Mouse (Mus musculus) heart, embryonic 11.5 days (tissue): ENCODE data around the gene Pram1. TPM values are rescaled to one million over a fixed set of nuclear protein-coding genes. Genes with fewer than 3 reads are reported as not detected.

ENCODE experiments used
- ATAC-seq: fragments of 200-750 bp; cut with Nextera tagmentation; replicated peaks from 2 replicates; pipeline ENCODE4 v1.8.0; 2017; ENCODE audit warnings: moderate library complexity; ENCODE audit not compliant: insufficient number of reproducible peaks, low FRiP score, low TSS enrichment
- H3K27ac ChIP-seq: fragments of 300-500 bp; sonication (generic); 2 replicates; pipeline ENCODE4 v1.5.1; 2014; ENCODE audit warnings: mild to moderate bottlenecking, low read depth, low read length
- H3K27me3 ChIP-seq: fragments of 300-500 bp; sonication (generic); 2 replicates; pipeline ENCODE4 v1.6.1; 2014; ENCODE audit warnings: mild to moderate bottlenecking, low read length, mixed read lengths; ENCODE audit not compliant: control insufficient read depth, insufficient read depth
- H3K36me3 ChIP-seq: fragments of 300-500 bp; sonication (generic); 2 replicates; pipeline ENCODE4 v1.6.1; 2014; ENCODE audit warnings: mild to moderate bottlenecking, low read length, moderate library complexity, mixed read lengths; ENCODE audit not compliant: control insufficient read depth, insufficient read depth
- H3K4me1 ChIP-seq: fragments of 300-500 bp; sonication (generic); 2 replicates; pipeline ENCODE4 v1.6.1; 2014; ENCODE audit warnings: low read length; ENCODE audit not compliant: control insufficient read depth, insufficient read depth
- H3K4me2 ChIP-seq: fragments of 300-500 bp; sonication (generic); 2 replicates; pipeline ENCODE4 v1.6.1; 2014; ENCODE audit warnings: mild to moderate bottlenecking, moderate library complexity
- H3K4me3 ChIP-seq: fragments of 300-500 bp; sonication (generic); 2 replicates; pipeline ENCODE4 v1.5.1; 2014; ENCODE audit warnings: low read depth, low read length
- H3K9ac ChIP-seq: fragments of 300-500 bp; sonication (generic); 2 replicates; pipeline ENCODE4 v1.6.1; 2014; ENCODE audit warnings: mild to moderate bottlenecking, low read depth, low read length, moderate library complexity
- H3K9me3 ChIP-seq: fragments of 300-500 bp; sonication (generic); replicated peaks from 2 replicates; pipeline ENCODE4 v1.6.1; 2016; ENCODE audit warnings: low read length; ENCODE audit not compliant: control insufficient read depth
- whole genome bisulfite sequencing: fragments of 180-500 bp; shearing (Covaris S2); extraction: QIAGEN DNeasy Blood & Tissue Kit; methylation state at CpG from one replicate; pipeline ENCODE4 v1.1.7; 2014; ENCODE audit not compliant: insufficient replicate concordance; 5-methylcytosine and 5-hydroxymethylcytosine counted together
- polyA plus RNA-seq: library from polyadenylated mRNA; unstranded; fragments of >200 nt; fragmentation: Nextera tagmentation; extraction: Ambion mirVana; gene quantifications from 2 replicates; pipeline ENCODE4 v1.2.1, GENCODE M21; 2014

Gene Pram1
- polyA plus RNA-seq, 1 experiment from 2014 or later, result 0.43 TPM

DNA sequence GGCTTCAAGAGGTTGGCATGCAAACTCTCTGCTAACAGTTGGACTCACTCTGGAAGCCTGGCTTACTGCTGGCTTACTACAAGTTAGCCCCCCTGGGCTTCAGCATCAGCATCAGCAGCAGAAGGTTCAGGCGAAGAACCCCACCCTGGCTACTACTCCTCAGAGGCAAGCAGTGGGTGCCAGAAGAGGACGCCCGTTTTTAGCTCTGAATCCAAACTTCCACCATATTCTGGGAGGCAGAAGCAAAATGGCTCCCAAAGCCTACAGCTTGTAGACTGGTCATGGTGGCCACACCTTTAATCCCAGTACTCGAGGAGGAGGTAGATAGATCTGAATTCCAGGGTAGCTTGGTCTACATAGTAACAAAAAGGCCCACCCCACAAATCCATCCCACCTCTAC lies 6.2 kb downstream of the Pram1 start:
- no peak for ATAC-seq
- Histone ChIP-seq H3K4me1 (0 out of 2 replicates have a peak, but pooled peaks cover 2% of the 10 kb centered on the region), H3K4me3 (no peak overlapping the region), H3K27ac (no peak overlapping the region), H3K36me3 (peaks cover 42% of the 10 kb centered on the region), H3K27me3 (no peaks in the 10 kb centered on the region), H3K9ac (no peak overlapping the region), H3K4me2 (no peak overlapping the region), H3K9me3 (no peaks in the 10 kb centered on the region)
- WGBS, result 83% methylated on average over 4 of the region's 4 CpGs

DNA sequence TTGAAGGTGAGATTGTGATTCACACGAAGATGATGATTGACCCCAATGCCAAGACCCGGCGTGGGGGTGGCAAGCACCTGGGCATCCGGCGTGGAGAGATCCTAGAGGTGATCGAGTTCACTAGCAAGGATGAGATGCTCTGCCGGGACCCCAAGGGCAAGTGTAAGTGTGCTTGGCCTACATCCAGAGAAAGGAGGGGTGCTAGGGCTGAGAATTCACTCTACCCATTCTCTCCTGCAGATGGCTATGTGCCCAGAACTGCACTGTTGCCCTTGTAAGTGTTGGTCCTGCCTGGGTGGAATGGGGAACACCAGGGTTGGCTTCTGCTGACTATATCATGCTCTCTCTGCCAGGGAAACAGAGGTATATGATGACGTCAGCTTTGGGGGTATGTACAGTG lies 7.2 kb downstream of the Pram1 start:
- peaks cover 52% of the 10 kb centered on the region for H3K36me3 ChIP-seq
- WGBS, result 96% methylated on average over 8 of the region's 8 CpGs
- H3K4me2 ChIP-seq, result no peak overlapping the region
- no peaks in the 10 kb centered on the region for H3K4me1 ChIP-seq
- no peak overlapping the region for H3K4me3 ChIP-seq
- H3K9me3 ChIP-seq, result no peaks in the 10 kb centered on the region
- ATAC-seq, result no peak
- no peaks in the 10 kb centered on the region for H3K27me3 ChIP-seq
- no peak overlapping the region for H3K27ac ChIP-seq
- H3K9ac ChIP-seq, result no peak overlapping the region

DNA sequence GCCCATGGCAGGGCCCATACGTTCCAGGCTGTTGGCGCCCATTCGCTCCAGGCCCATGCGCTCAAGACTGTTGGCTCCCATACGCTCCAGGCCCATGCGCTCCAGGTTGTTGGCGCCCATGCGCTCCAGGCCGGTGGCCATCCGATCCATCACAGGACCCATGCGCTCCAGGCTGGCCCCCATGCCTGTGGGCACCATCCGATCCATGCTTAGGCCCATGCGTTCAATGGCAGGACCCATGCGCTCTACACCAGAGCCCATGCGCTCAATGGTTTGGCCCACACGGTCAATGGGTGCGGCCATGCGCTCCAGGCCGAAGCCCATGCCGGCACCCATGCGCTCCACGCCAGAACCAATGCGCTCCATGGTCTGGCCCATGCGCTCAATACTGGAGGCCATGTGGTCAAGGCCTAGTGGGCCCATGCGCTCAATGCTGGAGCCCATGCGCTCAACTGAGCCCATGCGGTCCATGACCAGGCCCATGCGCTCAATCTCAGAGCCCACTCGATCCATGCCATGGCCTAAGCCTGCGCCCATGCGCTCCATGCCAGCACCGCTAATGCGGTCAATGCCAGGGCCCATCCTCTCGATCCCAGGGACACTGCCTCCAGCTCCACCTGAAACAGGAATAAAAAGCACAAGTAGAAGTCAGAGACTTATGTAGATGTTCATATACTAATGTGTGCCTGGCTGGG lies 12.1 kb downstream of the Pram1 start:
- WGBS, result 97% methylated on average over 34 of the region's 34 CpGs
- Histone ChIP-seq H3K27ac (no peak overlapping the region), H3K9me3 (no peaks in the 10 kb centered on the region), H3K4me3 (no peak overlapping the region), H3K9ac (no peak overlapping the region), H3K4me2 (no peak overlapping the region), H3K27me3 (no peaks in the 10 kb centered on the region), H3K4me1 (no peaks in the 10 kb centered on the region), H3K36me3 (peaks cover 57% of the 10 kb centered on the region)
- peak; percentile 36 for ATAC-seq

DNA sequence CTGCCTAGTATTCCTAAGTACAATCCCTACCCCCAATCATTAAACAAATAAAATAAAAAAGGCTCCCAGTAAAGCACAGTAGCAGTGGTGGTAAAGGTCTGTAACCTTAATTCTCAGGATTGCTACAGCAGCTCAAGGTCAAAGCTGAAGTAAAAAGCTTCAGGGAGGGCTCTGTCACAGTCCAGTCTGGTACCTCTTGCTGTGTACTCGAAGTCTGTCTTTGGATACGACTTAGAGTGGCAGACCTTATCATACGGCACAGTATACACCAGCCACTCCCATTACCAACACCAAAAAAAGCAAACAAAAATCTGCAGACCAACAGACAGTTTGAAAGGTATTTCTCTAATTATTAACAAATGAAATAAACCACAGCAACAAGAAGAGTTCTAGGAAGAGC lies 29.0 kb downstream of the Pram1 start:
- Histone ChIP-seq H3K27ac (no peak overlapping the region), H3K36me3 (peaks cover 16% of the 10 kb centered on the region)

GRCm38 (mm10) chr17:33669681-33670080 lies 31.8 kb downstream of the Pram1 start:
- Histone ChIP-seq H3K36me3 (peaks cover 4% of the 10 kb centered on the region; the same call in 1 of the 2 replicates), H3K4me2 (no peak overlapping the region), H3K27me3 (no peaks in the 10 kb centered on the region), H3K4me3 (no peak overlapping the region), H3K9ac (no peak overlapping the region), H3K4me1 (no peaks in the 10 kb centered on the region), H3K27ac (no peak overlapping the region), H3K9me3 (no peaks in the 10 kb centered on the region)
- WGBS, result 91% methylated on average over 3 of the region's 3 CpGs
- no peak for ATAC-seq

More for the DNA sequence above, 29.0 kb downstream of the Pram1 start:
- no peak overlapping the region for H3K4me2 ChIP-seq
- no peaks in the 10 kb centered on the region for H3K9me3 ChIP-seq
- H3K4me1 ChIP-seq, result no peaks in the 10 kb centered on the region
- no peaks in the 10 kb centered on the region for H3K27me3 ChIP-seq
- no peak for ATAC-seq
- 49% methylated on average over 3 of the region's 3 CpGs for WGBS
- no peak overlapping the region for H3K4me3 ChIP-seq
- no peak overlapping the region for H3K9ac ChIP-seq

- Histone ChIP-seq H3K27me3 (no peaks in the 10 kb centered on the region), H3K4me1 (no peaks in the 10 kb centered on the region), H3K27ac (no peak overlapping the region), H3K9me3 (no peaks in the 10 kb centered on the region), H3K36me3 (peaks cover 8% of the 10 kb centered on the region; the same call in 1 of the 2 replicates), H3K4me3 (no peak overlapping the region), H3K9ac (no peak overlapping the region), H3K4me2 (no peak overlapping the region)
- WGBS, result 78% methylated on average over 1 of the region's 1 CpGs
- ATAC-seq, result no peak
Measured at GRCm38 (mm10) chr17:33673837-33674236, 36.0 kb downstream of the Pram1 start.

DNA sequence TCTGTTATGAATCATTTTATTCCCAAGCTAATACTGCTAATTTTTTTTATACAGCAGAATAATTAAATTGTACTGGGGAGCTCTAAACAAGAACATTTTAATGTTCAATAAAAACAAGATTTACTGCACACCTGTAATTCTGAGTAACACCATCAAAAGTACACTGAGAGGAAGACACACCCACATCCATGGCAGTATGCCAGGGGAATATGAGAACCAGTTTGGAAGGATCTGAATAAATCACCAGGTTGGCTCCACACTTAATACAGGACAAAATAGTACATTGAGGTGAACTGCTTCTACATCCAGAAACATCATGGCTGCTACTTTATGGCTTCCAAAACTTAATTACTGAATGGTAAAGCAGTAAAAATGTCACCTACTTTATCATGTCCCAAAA lies 37.6 kb downstream of the Pram1 start:
- Histone ChIP-seq H3K4me2 (no peak overlapping the region), H3K4me1 (no peaks in the 10 kb centered on the region), H3K27ac (no peak overlapping the region), H3K36me3 (peaks cover 8% of the 10 kb centered on the region; the same call in 1 of the 2 replicates), H3K27me3 (no peaks in the 10 kb centered on the region), H3K9me3 (no peaks in the 10 kb centered on the region), H3K4me3 (no peak overlapping the region), H3K9ac (no peak overlapping the region)
- no peak for ATAC-seq

DNA sequence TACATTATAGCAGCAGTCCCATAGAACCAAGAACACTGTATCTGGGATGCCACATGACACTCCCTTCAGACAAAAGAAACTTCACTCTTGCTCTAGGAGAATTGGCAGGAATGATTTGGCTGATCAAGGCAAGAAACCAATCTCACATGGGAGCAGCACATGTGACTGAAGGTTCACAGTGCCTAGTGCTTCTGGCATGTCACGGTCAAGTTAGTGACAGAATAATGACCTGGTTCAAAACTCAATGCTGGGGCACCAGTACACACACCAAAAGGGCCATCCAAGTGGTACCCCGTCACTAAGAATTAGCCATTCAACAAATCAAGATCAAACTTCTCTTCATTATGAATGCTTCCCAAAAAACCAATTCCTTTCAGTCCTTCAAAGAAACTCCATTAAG lies 38.2 kb downstream of the Pram1 start:
- 89% methylated on average over 2 of the region's 2 CpGs for WGBS
- Histone ChIP-seq H3K9ac (no peak overlapping the region), H3K27me3 (no peaks in the 10 kb centered on the region), H3K4me1 (no peaks in the 10 kb centered on the region), H3K36me3 (peaks cover 8% of the 10 kb centered on the region; the same call in 1 of the 2 replicates), H3K27ac (no peak overlapping the region), H3K9me3 (no peaks in the 10 kb centered on the region), H3K4me3 (no peak overlapping the region), H3K4me2 (no peak overlapping the region)
- ATAC-seq, result no peak

GRCm38 (mm10) chr17:33678771-33679170 lies 40.9 kb downstream of the Pram1 start:
- Histone ChIP-seq H3K36me3 (peaks cover 8% of the 10 kb centered on the region; the same call in 1 of the 2 replicates), H3K27me3 (no peaks in the 10 kb centered on the region), H3K9me3 (no peaks in the 10 kb centered on the region), H3K9ac (no peak overlapping the region), H3K4me3 (no peak overlapping the region), H3K4me1 (peaks cover 18% of the 10 kb centered on the region), H3K4me2 (no peak overlapping the region), H3K27ac (no peak overlapping the region)
- ATAC-seq, result no peak
